Mouse (Mus musculus) embryonic fibroblast, embryonic 13.5 days (primary cell): ENCODE results near the gene Esyt2. TPM values are rescaled to one million over a fixed set of nuclear protein-coding genes. Genes with fewer than 3 reads are reported as not detected.

Experiments
- H3K27ac ChIP-seq: 2 replicates; pipeline ENCODE4 v1.5.1; 2012; ENCODE audit warnings: low read length, control low read depth, inconsistent platforms; ENCODE audit not compliant: insufficient read depth
- H3K4me1 ChIP-seq: 2 replicates; pipeline ENCODE4 v1.6.1; 2011; ENCODE audit warnings: low read length; ENCODE audit not compliant: control insufficient read depth, insufficient read depth
- H3K4me3 ChIP-seq: 2 replicates; pipeline ENCODE4 v1.5.1; 2011; ENCODE audit warnings: mild to moderate bottlenecking, control low read depth, low read length; ENCODE audit not compliant: insufficient read depth
- CTCF ChIP-seq: IDR thresholded peaks from 2 replicates; pipeline ENCODE4 v1.5.1; 2011; ENCODE audit warnings: mild to moderate bottlenecking, control low read depth, low read length, moderate library complexity, borderline replicate concordance; ENCODE audit not compliant: insufficient read depth
- POLR2A ChIP-seq: IDR thresholded peaks from 2 replicates; pipeline ENCODE4 v1.6.1; 2011; ENCODE audit warnings: low read depth, mild to moderate bottlenecking, control low read depth, low read length, moderate library complexity
- polyA plus RNA-seq: library from polyadenylated mRNA; stranded (reverse); fragments of >200 nt; gene quantifications from 2 replicates; pipeline ENCODE4 v1.2.4, GENCODE M21; 2011; ENCODE audit warnings: low read depth; ENCODE audit not compliant: missing spikeins, insufficient read length

The Esyt2 gene
- polyA plus RNA-seq, 1 experiment: 221 TPM

DNA sequence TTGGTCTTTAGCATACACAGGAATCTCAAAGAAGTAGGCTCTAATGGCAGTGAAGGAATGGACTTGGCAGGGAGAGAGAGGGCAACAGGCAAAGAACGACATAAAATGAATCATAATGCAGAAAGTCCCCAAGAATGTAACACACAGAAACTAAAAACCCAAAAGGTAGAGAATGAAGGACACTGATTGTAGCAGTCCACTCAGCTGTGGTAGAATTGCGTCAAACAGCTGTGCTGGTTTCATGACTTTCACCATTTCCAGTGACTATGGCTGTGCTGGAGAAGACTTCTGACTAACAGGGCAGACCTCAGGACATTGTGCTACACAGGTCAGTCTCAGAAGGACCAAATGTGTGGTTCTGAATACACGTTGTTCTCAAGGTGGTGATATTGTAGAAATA is 26.9 kb downstream of the Esyt2 start:
- TF ChIP-seq POLR2A (no peak), CTCF (no peak)
- Histone ChIP-seq H3K27ac (peak overlapping the region; percentile 54; the same call in 1 of the 2 replicates), H3K4me3 (no peak overlapping the region), H3K4me1 (0 out of 2 replicates have a peak, but pooled peaks cover 2% of the 10 kb centered on the region)

DNA sequence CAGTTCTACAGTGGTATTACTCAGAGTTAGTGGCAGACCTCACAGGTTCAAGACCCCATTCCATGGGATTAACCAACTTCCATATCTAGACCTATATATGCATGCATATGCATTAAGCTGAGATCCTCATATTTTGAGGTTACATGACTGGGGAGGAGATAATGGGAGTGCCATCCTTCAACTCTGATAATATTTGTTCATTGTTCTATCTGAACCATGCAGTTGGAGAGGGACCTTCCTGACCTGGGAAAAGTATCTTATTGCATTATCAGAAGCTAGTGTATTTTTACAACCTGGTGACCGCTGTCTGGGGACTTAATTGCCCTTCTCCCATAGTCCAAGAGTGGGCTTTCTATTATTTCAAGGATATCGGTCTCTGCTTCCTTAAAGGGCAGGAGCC is 27.6 kb downstream of the Esyt2 start:
- TF ChIP-seq CTCF: no peak
- TF ChIP-seq POLR2A: no peak
- H3K4me3 ChIP-seq: no peak overlapping the region
- 0 out of 2 replicates have a peak, but pooled peaks cover 2% of the 10 kb centered on the region for H3K4me1 ChIP-seq

DNA sequence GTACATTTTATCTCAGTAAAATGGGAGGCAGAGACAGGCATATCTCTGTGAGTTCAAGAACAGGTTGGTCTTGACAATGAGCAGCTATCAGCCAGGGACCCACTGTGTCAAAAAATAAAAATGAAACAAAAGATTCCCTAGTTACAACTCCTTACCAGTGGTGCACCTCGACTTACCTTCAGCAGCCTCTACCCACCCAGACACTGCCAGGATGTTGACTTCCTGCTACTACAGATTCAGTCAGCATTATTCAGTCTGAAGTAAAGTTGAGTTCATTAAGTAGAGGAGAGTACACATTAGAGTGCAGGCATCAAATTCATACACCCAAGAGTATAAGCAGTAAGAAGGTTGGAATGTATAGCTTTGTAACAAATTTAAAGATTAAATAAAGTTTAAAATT is 32.8 kb downstream of the Esyt2 start:
- H3K27ac ChIP-seq: no peak overlapping the region
- H3K4me1 ChIP-seq: 0 out of 2 replicates have a peak, but pooled peaks cover 3% of the 10 kb centered on the region
- TF ChIP-seq CTCF (no peak), POLR2A (no peak)
- no peak overlapping the region for H3K4me3 ChIP-seq

More for the DNA sequence above, 27.6 kb downstream of the Esyt2 start:
- H3K27ac ChIP-seq: no peak overlapping the region

DNA sequence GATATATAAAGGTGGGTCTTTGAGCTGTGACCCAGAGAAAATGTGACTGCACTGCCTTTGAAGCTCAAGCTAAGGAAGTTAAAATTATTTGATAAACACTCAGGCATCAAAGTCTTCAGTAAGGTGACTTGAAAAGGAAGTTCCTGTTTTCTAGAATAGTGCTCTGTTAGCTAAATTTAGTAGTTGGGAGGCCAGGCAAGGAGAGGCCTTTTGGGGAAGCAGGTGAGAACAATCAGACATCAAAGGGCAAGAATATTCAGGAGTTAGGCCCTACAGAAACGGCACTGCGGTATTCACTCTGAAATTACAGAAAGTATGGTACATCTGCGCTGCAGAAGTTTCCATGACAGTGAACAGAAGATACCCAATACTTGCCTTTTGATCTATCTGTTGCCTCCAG is 34.5 kb downstream of the Esyt2 start:
- Histone ChIP-seq H3K4me3 (no peak overlapping the region), H3K27ac (peak overlapping the region; percentile 51; the same call in 1 of the 2 replicates), H3K4me1 (0 out of 2 replicates have a peak, but pooled peaks cover 3% of the 10 kb centered on the region)
- no peak for TF ChIP-seq POLR2A
- TF ChIP-seq CTCF: no peak

DNA sequence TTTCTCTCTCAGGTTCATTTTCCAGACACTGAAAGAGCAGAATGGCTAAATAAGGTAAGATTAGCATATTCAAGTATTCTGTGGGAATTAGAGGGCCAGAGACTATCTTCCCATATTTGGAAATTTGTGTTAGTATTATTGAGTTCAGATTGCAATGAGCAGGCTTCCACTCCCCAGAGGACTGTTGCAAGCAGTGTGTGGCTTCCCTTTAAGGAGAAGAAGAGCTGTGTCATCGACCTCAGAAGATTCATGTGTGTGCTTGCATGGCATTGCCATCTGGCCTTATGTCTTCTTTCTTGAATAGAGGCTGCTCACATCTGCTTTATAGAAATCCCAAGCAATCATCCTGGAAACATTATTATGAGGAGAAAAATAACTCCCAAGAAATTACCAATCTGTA is 36.8 kb downstream of the Esyt2 start:
- TF ChIP-seq CTCF (no peak), POLR2A (no peak)
- Histone ChIP-seq H3K4me3 (no peak overlapping the region), H3K4me1 (0 out of 2 replicates have a peak, but pooled peaks cover 3% of the 10 kb centered on the region), H3K27ac (peak overlapping the region; percentile 92)

DNA sequence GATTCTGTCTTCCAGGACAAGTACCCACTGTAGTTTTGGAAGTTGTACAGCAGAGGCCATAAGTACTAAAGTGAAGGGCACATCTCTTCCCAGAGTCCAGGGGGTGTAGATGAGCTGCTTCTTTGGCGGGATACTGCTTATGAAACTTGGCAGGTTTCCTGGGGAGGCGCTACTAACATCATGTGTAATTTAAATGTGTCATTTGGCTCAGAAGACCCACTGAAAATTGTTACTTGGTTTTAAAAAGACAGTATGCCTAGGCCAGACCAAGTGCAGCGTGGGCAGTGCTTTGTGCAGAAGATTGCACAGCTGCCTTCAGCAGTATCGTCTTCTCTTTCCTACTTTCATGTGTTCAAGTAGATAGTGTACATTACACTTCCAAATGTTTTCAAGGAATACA is 44.5 kb downstream of the Esyt2 start:
- peaks cover 7% of the 10 kb centered on the region for H3K4me1 ChIP-seq
- TF ChIP-seq CTCF (no peak), POLR2A (no peak)
- peak overlapping the region; percentile 80 for H3K27ac ChIP-seq
- H3K4me3 ChIP-seq: no peak overlapping the region

DNA sequence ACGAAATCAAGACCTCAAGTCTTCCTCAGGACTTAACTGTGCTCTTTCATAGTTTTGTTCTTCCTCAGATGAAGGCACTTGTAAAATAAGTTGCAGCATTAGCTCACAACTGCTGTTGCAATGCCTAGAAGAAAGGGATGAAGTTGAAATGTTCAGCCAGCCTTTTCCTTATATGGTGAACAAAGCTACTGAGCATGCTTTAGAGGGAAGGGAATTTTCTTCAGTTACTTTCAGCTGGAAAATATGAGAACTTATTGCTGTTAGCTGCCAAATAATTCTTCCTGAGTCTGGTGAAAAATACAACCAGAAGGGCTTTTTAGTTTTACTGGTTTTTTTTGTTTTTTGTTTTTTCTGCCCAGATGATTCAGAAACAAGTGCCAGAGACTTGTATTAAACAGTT is 45.2 kb downstream of the Esyt2 start:
- H3K4me3 ChIP-seq: no peak overlapping the region
- peaks cover 7% of the 10 kb centered on the region for H3K4me1 ChIP-seq
- peak overlapping the region; percentile 99 for H3K27ac ChIP-seq
- TF ChIP-seq POLR2A: 0 out of 2 replicates have a peak, but pooled peaks have one; percentile 29
- no peak for TF ChIP-seq CTCF

DNA sequence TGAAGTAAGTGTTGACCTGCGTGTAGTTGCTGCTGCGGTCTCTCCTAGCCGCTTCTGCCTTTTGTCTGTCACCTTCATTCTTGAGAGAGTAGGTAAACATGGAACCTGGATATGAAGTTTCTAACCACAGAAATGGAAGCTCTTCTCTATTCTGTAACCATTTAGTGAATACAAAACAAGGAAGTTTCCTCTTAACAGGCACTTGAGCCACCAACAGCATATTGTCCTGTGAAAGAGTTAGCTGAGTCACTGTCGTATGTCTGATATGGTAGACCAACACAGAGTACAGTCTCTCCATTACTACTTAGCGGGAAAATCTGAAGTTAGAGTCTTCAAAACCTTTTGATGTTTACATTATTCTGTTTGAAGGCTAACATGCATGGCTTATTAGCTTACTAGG is 53.3 kb downstream of the Esyt2 start:
- TF ChIP-seq CTCF (no peak), POLR2A (no peak)
- H3K4me1 ChIP-seq: no peaks in the 10 kb centered on the region
- H3K27ac ChIP-seq: no peak overlapping the region
- no peak overlapping the region for H3K4me3 ChIP-seq

DNA sequence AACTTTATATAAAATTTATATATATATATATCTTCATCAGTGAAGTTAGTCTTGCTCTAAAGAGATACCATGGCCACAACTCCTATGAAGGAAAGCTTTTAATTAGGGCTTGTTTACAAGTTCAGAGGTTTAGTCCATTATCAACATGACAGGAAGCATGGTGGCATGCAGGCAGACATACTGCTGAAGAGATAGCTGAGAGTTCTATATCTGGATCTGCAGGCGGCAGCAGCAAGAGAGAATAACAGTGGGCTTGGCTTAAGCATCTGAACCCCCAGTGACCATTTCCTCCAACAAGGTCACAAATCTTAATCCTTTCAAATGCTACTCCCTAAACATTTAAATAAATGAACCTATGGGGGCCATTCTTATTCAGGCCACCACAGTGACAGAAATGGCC is 59.2 kb downstream of the Esyt2 start:
- Histone ChIP-seq H3K4me1 (no peaks in the 10 kb centered on the region), H3K4me3 (no peak overlapping the region), H3K27ac (no peak overlapping the region)
- no peak for TF ChIP-seq CTCF
- no peak for TF ChIP-seq POLR2A

DNA sequence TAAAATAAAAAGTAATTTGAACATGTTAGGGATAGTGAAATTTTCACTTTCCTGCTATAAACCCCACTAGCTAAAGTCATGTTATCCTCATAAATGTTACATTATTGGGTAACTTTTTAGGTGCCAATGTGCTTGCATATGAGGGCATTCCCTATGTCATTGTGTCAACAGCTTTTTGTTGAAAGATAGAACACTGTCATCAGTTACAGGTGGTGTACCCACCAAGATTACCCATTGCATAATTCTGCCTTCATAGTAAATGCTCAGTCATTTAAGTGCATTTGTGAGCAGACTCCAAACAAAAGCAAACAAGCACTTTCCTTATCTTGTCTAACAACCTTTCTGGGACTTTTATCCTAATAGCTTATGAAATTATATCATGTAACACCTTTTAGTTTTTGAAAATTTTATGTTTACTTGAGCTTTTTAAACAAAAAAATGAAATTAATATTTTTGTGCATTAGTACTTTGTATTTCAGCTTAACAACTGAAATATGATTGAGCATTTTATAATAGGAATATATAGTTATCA is 67.8 kb downstream of the Esyt2 start:
- no peak overlapping the region for H3K27ac ChIP-seq
- no peak overlapping the region for H3K4me3 ChIP-seq
- no peaks in the 10 kb centered on the region; the same call in 1 of the 2 replicates for H3K4me1 ChIP-seq
- TF ChIP-seq CTCF (no peak), POLR2A (no peak)
